Mouse (Mus musculus): Measurements from ENCODE around the gene Prepl.

Gene Prepl

DNA sequence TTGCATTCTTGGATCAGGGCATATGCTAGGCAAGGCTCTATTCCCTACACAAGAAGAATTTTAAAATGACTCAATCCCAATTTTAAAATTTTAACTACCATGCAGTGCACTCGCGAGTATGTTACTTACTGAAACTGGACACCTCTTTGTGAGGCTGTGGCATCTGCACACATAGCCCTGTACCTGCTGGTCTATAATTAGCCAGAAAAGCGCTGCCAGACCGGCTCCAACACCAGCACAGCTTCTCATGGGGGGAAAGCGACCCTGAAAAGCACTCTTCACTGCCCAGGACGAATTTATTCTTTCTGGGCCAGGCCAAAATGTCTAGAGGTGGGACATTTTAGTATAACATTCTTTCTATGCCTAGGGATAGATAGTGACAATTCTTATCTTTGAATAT, 19.4 kb downstream of the Prepl start:
- DNase-seq (ENCODE audit: low spot score) = no peak

DNA sequence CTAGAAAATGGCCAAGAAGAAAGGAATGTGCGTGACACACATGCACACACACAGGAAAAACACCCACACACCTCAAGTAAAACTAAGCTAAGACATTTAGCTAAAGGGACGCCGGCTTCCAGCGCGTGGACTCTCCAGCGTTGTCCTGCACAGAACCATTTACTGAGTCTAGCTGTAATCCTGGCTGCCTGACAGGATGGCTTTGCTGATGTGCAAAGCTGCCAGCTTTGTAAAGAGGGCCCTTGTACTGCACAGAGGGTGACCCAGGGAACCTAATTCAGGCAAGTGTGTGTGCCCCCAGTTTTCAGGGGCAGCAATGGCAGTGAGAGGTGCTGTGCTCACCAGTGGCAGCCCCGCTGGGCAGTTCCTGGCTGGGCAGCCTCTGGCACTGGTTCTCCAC, 22.7 kb downstream of the Prepl start:
- no peak for DNase-seq (ENCODE audit: low spot score)

DNA sequence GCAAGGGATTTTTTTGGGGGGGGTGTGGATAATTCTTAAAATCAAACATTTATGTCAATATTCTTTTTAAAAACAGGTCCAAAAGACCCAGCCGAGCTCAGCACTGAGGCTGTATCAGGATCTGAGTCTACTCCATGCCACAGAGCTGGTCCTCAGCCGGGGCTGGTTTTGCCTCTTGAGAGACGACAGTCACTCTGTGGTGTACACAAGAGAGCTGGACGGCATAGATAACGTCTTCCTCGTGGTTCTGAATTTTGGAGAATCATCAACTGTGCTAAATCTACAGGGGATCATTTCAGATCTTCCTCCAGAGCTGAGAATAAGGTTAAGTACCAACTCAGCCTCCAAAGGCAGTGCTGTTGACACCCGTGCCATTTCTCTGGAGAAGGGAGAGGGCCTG, 26.5 kb downstream of the Prepl start:
- no peak for DNase-seq (ENCODE audit: low spot score)

DNA sequence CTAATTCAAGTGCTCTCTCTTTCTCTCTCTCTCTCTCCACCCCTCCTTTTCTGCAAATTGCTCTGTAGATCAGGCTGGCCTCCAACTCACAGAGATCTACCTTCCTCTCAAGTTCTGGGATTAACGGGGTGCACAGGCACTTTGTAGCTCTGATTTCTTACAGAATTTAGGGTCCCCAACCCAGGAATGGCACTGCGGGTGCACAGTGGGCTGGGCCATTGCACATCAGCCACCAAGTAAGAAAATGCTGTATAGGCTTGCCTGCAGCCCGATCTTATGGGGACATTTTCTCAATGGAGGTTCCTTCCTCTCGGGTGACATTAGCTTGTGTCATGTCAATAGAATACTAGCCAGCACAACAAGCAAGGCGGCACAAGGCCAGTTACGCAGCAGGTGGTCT, 30.9 kb downstream of the Prepl start:
- DNase-seq (ENCODE audit: low spot score) = no peak

DNA sequence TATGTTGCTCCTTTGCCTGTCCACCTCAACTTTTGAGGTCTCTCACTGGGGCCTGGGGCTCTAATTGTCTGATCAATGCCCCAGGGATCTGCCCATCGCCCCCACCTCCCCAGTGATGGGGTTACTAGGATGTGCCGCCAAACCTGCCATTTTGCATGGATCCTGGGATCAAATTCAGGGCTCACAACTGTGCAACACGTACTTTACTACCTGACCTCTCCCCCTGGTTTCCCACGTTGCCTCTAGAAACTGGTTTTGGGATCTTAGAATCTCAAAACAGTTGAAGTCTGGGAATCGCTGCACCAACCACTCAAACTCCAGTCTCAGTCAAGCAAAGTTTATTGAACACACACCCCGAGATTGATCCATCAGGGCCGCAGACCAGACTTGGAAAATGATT, 31.8 kb downstream of the Prepl start:
- no peak for DNase-seq (ENCODE audit: low spot score)

DNA sequence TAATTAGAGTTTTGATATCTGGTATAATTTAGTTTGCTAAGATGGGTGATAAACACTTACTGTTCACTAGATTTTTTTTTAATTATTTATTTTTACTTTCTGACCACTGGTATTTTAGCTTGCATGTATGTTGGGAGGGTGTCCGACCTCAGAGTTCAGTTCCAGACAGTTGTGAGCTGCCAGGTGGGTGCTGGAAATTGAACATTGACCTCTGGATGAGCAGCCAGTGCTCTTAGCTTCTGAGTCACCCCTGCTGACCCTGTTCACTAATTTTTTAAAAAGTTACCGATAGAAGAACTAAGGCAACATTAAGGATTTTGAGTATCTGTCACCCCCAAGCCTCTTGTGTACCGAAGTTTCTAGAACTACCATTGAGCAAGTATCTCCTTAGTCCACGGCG, 41.7 kb downstream of the Prepl start:
- DNase-seq (ENCODE audit: low spot score) = no peak

DNA sequence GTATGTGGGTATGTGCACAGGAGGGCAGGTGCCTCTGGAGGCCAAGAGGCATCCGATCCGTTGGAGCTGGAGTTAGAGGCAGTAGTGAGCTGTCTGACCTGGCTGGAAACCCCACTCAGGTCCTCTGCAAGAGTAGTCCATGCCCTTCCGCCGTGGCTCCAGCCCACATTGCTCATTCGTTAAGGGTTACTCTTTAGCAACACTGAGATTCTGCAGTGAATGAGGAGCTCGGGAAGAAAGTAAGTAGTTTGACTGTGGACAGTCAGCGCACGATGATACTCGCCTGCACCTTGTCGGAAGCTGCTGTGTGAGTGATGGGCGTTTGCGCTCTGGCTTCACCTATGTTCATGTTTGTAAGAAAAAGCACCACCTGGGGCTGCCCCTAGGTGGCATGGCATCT, 44.9 kb downstream of the Prepl start:
- DNase-seq (ENCODE audit: low spot score) = no peak

DNA sequence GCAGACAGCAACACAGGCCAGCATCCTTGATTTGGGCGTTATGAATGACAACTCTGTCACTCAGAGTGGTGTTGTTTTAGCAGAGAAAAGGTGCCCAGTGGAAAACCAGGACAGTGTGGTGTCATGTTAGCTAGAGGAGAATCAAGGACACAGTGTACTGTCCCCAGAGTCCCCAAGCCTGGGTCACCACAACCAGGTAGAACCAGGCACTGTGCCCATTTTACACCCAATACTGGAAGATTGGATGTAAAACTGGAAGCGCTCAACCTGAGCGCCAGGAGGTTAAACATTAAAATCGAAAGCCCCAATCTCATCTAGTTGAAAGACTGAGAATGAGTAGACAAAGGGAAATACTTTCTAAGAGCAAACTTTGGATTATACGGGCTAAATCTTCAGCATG, 45.6 kb downstream of the Prepl start:
- DNase-seq (ENCODE audit: low spot score) = no peak

DNA sequence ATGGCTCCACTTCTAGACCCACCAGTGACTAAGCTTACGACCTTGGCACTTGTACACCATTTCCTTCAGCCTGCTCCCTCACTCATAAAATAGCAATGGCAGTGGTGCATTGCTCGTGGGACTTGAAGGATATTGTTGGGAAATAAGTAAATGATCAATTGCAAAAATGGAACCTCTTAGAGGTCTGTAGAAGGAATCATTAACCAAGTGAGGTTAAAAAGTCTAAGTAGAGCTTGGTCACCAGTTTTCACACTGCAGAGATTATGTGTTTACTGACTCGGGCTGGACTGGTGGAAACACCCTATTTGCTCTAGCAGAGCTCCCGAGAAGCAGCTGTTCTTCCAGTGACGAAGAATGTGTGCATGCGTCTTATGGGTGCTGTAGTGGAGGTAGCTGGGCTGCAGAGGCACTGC, 46.6 kb downstream of the Prepl start:
- DNase-seq (ENCODE audit: low spot score) = no peak

DNA sequence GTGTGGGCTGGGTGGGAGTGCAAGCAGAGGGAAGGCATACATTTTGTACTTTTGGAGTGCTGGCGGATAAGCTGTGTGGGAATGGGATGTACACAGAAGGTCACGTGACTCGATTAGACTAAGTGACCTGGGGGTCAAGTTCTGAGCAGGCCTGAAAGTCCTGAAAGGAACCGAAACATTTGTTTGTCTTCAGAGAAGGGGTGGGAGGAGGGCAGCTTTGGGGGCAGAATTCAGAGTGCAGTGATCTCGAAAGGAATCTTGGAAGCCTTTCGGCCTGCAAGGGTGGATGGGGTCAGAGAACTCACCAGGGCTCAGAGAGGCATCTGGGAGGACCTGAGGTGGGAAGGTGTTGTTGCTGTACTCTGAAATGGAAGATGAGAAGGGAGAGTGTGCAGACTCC, 47.6 kb downstream of the Prepl start:
- no peak for DNase-seq (ENCODE audit: low spot score)

DNA sequence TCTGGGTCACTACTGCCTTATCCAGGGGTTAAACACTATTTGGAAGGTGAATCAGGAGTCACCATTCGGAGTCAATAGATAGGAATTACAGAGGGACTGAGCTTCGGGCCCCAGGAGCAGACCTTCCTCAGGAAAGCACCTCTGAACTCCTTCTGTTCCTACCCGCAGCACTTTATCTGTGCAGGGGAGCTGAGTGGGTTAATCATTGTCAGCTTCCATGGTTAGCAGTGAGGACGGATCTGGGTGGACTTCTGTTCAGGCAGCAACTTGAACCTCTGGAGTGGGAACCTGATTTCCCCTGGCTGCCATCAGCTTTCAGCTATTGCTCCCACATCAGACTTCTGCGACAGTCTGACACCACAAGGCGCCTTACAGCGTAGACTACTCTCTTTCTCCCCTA, 49.1 kb downstream of the Prepl start:
- DNase-seq (ENCODE audit: low spot score) = no peak

DNA sequence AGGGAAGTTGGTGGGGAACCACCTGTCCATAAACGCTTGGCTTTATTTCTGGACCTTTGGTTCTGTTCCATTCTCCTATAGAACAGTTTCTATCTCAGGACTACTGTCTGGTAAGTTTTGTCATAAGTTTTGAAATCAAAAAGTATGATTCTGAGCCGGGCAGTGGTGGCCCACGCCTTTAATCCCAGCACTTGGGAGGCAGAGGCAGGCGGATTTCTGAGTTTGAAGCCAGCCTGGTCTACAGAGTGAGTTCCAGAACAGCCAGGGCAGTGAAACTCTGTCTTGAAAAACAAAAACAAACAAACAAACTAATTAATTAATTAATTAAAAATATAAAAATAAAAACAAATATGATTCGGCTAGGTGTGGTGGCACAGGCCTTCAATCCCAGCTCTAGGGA, 51.3 kb downstream of the Prepl start:
- DNase-seq (ENCODE audit: low spot score) = no peak

DNA sequence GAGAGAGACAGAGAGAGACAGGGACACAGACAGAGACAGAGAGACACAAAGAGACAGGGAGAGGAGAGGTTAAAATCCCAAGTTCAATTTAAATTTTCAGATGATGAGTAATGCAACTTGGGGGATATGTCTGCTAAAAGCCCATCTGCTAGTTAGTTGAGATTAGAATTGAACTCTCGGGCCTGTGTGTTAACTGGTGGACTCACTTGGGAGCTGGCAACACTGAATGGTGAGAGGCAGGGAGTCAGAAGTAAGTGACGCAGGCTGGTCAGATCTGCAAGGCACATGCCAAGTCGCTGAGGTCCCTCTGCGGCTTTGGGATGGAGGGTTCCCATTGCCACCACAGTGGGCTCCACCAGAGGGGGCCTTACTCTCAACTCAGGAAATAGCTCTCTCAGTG, 51.7 kb downstream of the Prepl start:
- DNase-seq (ENCODE audit: low spot score) = no peak

DNA sequence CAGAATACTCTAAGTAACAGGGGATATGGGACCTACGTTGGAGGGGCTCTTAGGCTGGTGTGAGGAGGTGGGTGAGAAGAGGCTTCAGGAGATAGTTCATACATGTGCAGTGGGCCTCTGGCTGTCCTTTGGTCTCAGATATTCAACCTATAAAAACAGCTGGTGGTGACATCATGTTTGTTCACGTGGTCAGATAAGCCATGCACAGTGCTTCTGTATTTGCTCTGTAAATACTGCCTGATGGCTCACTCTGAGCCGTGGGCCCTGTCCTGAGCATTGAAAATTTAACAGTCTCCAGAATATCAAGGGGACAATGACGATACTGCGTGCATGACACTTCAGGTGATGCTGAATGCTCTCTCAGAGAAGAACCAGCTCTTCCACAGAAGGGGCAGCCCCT, 52.2 kb downstream of the Prepl start:
- no peak for DNase-seq (ENCODE audit: low spot score)

DNA sequence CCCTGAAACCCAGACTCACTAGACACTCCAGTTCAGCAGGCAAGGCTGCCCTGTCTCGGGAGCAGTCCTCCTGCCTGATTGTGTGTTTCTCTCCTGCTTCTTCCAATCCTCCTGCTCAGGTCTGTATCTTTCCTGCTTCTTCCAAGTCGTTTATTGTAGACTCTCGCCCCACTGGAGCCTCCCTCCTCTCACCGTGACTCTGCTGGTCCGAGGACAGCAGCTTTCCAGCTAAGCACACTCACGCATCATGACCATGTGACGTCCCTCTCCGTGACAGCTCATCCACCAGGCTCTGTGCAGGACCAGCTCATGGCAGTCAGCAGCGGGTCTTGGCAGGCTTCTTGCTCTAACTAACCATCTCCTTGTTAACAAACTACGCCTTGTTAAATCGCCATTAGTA, 56.0 kb downstream of the Prepl start:
- no peak for DNase-seq (ENCODE audit: low spot score)

DNA sequence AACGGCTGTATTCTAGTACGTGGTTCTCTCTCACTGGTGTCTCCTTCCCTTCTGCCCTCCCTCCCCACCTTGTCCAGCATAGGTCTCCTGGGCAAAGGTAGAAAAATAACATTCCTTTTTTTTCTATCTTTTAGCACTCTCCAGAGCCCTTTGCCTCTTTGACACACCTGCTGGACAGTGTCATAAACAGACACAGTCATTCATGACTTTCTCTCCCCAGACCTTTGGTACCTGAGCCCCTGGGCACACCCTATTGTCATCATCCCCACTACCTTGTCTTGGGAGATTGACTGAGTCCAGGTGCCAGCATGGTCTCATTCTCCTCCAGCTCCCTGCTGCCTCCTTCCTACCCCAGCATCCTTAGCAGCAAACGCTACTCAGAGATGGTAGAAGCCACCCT, 57.0 kb downstream of the Prepl start:
- no peak for DNase-seq (ENCODE audit: low spot score)

DNA sequence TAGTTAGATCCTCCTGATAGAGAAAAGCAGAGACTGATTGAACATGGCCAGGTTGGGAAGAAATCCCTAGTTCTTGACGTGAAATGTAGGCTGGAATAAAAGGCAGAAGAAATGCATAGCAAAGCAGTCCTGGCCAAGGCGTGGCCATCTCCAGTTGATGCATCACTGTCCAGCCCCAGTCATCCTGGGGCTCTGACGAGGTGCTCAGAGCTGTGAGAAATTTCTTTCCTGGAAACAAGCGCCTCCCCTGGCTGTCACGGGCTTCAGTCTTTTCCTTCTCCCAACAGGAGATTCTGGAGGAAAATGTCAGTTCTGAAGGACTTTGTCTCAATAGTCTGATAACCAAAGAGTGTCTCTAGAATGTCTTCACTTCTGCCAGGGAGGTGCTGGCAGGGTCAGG, 59.4 kb downstream of the Prepl start:
- DNase-seq (ENCODE audit: low spot score) = no peak

DNA sequence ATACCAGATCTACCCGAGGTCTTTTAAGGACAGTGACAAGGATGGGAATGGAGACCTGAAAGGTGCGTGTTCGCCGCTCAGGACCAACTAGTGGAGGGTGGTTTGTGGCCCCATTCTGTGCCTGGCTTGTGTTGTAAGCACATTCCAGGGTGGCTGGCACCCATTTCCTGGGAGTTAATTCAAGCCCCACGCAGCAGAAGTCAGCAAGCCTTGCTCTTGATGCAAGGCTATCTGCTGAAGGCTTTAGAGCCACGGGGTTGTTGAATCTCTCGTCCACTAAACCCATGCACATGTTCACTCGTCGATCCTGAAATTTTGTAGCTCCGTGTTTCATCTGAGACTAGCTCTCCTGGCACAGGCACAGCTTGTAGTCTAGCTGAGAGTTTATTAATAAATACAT, 61.2 kb downstream of the Prepl start:
- DNase-seq (ENCODE audit: low spot score) = no peak

DNA sequence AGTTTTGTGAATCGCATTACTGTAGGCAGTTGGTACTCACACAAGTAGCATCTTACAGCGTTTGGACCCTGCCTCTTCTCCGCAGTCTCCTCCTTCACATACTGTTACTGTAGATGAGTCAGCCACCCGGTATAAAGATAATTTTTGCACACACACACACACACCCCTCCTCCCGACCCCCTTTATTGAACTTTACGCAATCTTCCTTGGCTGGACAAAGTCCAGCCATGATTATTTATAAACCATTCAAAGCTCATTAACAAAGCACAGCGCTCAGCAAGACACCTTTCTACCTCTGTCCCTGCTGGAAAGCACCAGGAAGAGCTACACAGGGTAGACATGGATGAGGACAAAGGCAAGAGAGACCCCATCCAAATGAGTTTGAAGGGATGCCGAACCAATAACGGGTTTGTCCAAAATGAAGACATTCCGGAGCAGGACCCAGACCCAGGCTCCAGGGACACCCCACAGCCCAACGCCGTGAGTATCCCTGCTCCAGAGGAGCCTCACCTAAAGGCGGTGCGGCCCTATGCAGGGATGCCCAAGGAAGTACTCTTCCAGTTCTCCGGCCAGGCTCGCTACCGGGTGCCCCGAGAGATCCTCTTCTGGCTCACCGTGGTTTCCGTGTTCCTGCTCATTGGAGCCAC, 61.8 kb downstream of the Prepl start, which contains the start of gene Slc3a1:
Gene Slc3a1 (plus strand): TSS at position 284 of the 647 bp plus-strand sequence.
- DNase-seq (ENCODE audit: low spot score) = no peak

DNA sequence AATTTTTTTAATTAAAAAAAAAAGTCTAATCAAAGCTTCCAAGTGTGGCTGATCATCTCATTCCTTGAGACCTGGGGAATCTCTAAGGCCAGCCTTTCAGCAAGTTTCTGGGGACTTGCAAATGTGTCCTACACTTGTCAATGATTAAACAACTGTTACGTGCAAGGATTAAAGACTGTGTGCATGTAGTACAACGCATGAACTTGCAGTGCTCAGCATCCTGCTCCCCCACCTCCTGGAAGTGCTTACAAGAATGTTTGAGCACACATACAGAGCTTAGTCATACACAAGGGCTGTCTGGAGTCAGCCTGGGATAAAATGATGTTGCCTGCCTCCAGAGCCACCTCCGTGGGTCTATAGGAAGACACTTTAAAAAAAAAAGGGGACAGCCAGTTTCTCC, 62.8 kb downstream of the Prepl start:
- DNase-seq (ENCODE audit: low spot score) = no peak

DNA sequence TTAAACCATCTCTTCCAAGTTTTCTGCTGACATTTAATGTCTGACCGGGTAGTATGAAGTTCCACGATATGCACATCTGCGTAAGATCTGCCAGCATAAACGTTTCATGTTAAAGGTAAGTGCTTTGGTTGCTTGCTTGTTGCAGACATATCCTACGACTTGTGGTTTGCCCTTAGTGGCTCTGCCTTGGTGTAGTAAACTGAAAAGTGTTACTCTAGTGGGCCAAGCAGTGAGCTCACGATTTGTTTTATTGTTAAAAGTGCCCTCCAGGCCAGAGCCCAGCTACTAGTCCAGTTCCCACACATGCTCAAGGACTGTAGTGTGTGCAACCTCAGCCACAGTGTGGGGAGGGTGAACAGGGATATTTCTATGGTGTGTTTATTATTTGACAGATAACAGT, 63.6 kb downstream of the Prepl start:
- no peak for DNase-seq (ENCODE audit: low spot score)

DNA sequence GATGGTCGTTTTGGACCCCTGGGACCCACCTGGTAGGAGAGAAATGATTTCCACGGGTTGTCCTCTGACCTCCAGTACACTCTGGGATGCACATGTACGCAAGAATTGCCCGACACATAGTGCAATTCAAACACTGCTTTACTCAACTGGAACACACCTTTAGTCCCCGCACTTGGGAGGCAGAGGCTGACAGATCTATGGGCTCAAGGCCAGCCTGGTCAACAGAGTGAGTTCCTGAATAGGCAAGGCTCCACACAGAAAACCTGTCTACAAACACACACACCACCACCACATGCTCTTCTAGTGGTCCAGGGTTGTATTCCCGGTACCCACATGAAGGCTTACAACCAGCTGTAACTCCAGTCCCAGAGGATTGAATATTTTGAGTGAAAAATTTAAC, 64.9 kb downstream of the Prepl start:
- DNase-seq (ENCODE audit: low spot score) = no peak

DNA sequence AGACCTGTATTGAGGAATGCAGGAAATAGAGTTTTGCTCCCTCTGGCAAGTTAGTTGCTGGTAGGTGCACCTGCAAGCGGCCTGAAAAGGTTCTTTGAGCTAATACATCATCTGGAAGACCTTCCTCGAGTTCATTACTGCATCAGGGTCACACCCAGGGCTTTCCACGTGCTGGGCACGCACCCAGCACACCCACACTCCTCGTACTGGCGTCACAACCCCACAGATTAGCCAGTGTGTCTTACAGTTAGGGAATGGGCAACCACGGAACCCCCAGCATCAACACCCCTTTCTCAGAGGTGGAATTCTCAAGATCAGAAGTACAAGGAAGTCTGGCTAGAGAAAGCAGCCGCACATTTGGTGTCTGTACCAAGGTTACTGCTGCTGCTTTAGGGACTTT, 65.8 kb downstream of the Prepl start:
- no peak for DNase-seq (ENCODE audit: low spot score)

DNA sequence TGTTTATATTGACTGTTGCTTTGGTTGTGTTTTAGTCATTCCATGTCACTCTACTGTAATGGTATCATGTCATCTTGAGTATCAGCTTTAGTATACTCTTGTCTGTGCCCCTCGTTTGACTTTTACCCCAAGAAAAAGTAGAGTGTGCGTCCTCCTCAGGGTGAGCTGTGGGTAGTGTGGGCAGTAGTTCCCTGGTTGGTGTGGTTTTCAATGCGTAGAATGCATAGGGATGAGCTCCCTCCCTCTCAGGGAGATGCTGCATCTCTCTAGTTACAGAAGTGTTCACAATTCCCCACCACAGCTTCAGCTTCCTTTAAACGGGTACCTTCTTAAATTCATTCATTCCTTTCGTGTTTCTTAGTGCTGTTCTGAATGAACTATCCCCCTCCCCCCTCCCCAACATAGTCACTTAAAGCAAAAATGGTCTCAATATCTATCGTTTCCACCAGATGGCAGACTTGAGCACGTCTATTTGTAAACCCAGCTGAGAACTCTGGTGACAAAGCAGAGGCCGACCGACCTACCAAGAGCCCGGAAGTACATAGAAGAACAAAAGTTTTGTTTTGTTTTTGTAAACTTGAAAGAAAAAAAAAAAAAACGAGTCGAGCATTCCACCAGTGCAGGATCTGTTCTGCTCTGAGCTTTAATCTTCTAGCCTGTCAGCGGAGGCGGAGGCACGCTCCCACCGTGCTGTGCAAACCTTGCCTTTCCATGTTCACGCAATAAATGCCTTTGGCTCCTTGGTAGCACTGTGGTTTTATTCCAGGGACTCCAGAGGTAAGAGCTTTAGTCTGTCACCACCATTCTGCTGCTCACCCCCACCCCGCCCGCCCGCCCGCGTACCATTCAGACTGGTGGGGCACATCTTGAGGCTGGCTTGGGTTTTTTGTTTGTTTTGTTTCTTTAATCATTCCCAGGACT, 66.5 kb downstream of the Prepl start:
- peak; percentile 51 for DNase-seq (ENCODE audit: low spot score)

Data from MN1 (cell line).